Mouse (Mus musculus): ENCODE results near the gene Pif1.

Gene Pif1

GRCm38 (mm10) chr9:65600951-65601350 lies 14.0 kb downstream of the Pif1 start:
- DNase-seq, result no peak

- DNase-seq, result peak; percentile 37 to 46
Observed at GRCm38 (mm10) chr9:65603401-65604102, 16.6 kb downstream of the Pif1 start.

- peak; percentile 80 to 87 for DNase-seq
Observed at GRCm38 (mm10) chr9:65605471-65606136, 18.6 kb downstream of the Pif1 start.

GRCm38 (mm10) chr9:65606321-65607109 lies 19.6 kb downstream of the Pif1 start:
- DNase-seq, result no peak

GRCm38 (mm10) chr9:65607120-65607519 lies 20.2 kb downstream of the Pif1 start:
- no peak for DNase-seq

GRCm38 (mm10) chr9:65611969-65612486 lies 25.1 kb downstream of the Pif1 start:
- no peak for DNase-seq

GRCm38 (mm10) chr9:65613098-65613497 lies 26.1 kb downstream of the Pif1 start:
- DNase-seq, result no peak

GRCm38 (mm10) chr9:65619311-65619710 lies 32.4 kb downstream of the Pif1 start:
- no peak for DNase-seq

- DNase-seq, result no peak
Observed at GRCm38 (mm10) chr9:65621196-65621595, 34.2 kb downstream of the Pif1 start.

- DNase-seq, result no peak
Observed at GRCm38 (mm10) chr9:65621666-65622065, 34.7 kb downstream of the Pif1 start.

GRCm38 (mm10) chr9:65622826-65623225 lies 35.9 kb downstream of the Pif1 start:
- no peak for DNase-seq

- DNase-seq, result no peak
Observed at GRCm38 (mm10) chr9:65624266-65624665, 37.3 kb downstream of the Pif1 start.

GRCm38 (mm10) chr9:65629025-65629766 lies 42.2 kb downstream of the Pif1 start, which contains the start of gene Rbpms2:
Gene Rbpms2, plus strand, starts transcription at chr9:65629648.
- DNase-seq, result peak; percentile 56 to 69

GRCm38 (mm10) chr9:65629767-65630630 lies 43.0 kb downstream of the Pif1 start:
- DNase-seq, result peak; percentile 73 to 84

GRCm38 (mm10) chr9:65630631-65631353 lies 43.8 kb downstream of the Pif1 start:
- peak; percentile 62 to 77 for DNase-seq

GRCm38 (mm10) chr9:65631354-65632021 lies 44.5 kb downstream of the Pif1 start:
- DNase-seq, result no peak

- DNase-seq, result no peak
Observed at GRCm38 (mm10) chr9:65635766-65636165, 48.8 kb downstream of the Pif1 start.

- DNase-seq, result no peak
Observed at GRCm38 (mm10) chr9:65636926-65637325, 50.0 kb downstream of the Pif1 start.

GRCm38 (mm10) chr9:65639065-65639464 lies 52.1 kb downstream of the Pif1 start:
- no peak for DNase-seq

- DNase-seq, result peak; percentile 26 to 52
Observed at GRCm38 (mm10) chr9:65640838-65641410, 54.0 kb downstream of the Pif1 start.
